Mouse (Mus musculus): ENCODE data around the gene Pou2f2. TPM values are rescaled to one million over a fixed set of nuclear protein-coding genes. Genes with fewer than 3 reads are reported as not detected.

Pou2f2 gene
- total RNA-seq (2015; ENCODE audit: low replicate concordance) (4.2 and 6.1 TPM in 2 replicates), total RNA-seq (2017; ENCODE audit: low replicate concordance) (1.6 and 2.7 TPM in 2 replicates)

GRCm38 (mm10) chr7:25179606-25180161 is at the start of gene Pou2f2:
Pou2f2 (minus strand) TSS chr7:25179726.
- ATAC-seq (replicated peaks; ENCODE audit: low FRiP score, poor library complexity, severe bottlenecking), result no peak

- ATAC-seq (replicated peaks; ENCODE audit: low FRiP score, poor library complexity, severe bottlenecking), result no peak
Measured at GRCm38 (mm10) chr7:25227523-25228300, 48.2 kb upstream of the Pou2f2 start.

- ATAC-seq (replicated peaks; ENCODE audit: low FRiP score, poor library complexity, severe bottlenecking), result 0 out of 2 replicates have a peak, but pooled peaks have one; percentile 6
Measured at GRCm38 (mm10) chr7:25222275-25222967, 42.9 kb upstream of the Pou2f2 start.

GRCm38 (mm10) chr7:25221102-25221883 is 41.8 kb upstream of the Pou2f2 start, which contains the start of gene Zfp526:
Zfp526 (plus strand) TSS chr7:25221425.
- ATAC-seq (replicated peaks; ENCODE audit: low FRiP score, poor library complexity, severe bottlenecking), result peak; percentile 75

GRCm38 (mm10) chr7:25220457-25221101 is 41.1 kb upstream of the Pou2f2 start, which contains the start of gene Dedd2:
Dedd2 (minus strand) TSS chr7:25220615.
- ATAC-seq (replicated peaks; ENCODE audit: low FRiP score, poor library complexity, severe bottlenecking), result peak; percentile 20

GRCm38 (mm10) chr7:25219756-25220456 is 40.4 kb upstream of the Pou2f2 start:
- peak; percentile 63 for ATAC-seq (replicated peaks; ENCODE audit: low FRiP score, poor library complexity, severe bottlenecking)

- ATAC-seq (replicated peaks; ENCODE audit: low FRiP score, poor library complexity, severe bottlenecking), result no peak
Measured at GRCm38 (mm10) chr7:25219416-25219750, 39.9 kb upstream of the Pou2f2 start.

- peak; percentile 45 for ATAC-seq (replicated peaks; ENCODE audit: low FRiP score, poor library complexity, severe bottlenecking)
Measured at GRCm38 (mm10) chr7:25218705-25219415, 39.3 kb upstream of the Pou2f2 start.

GRCm38 (mm10) chr7:25217653-25218395 is 38.3 kb upstream of the Pou2f2 start:
- ATAC-seq (replicated peaks; ENCODE audit: low FRiP score, poor library complexity, severe bottlenecking), result 0 out of 2 replicates have a peak, but pooled peaks have one; percentile 17

GRCm38 (mm10) chr7:25214172-25214571 is 34.6 kb upstream of the Pou2f2 start:
- no peak for ATAC-seq (replicated peaks; ENCODE audit: low FRiP score, poor library complexity, severe bottlenecking)

- ATAC-seq (replicated peaks; ENCODE audit: low FRiP score, poor library complexity, severe bottlenecking), result no peak
Measured at GRCm38 (mm10) chr7:25213099-25213498, 33.6 kb upstream of the Pou2f2 start.

- ATAC-seq (replicated peaks; ENCODE audit: low FRiP score, poor library complexity, severe bottlenecking), result no peak
Measured at GRCm38 (mm10) chr7:25210482-25210881, 31.0 kb upstream of the Pou2f2 start.

GRCm38 (mm10) chr7:25209161-25209622 is 29.7 kb upstream of the Pou2f2 start:
- peak; percentile 90 for ATAC-seq (replicated peaks; ENCODE audit: low FRiP score, poor library complexity, severe bottlenecking)

GRCm38 (mm10) chr7:25206094-25206830 is 26.7 kb upstream of the Pou2f2 start:
- no peak for ATAC-seq (replicated peaks; ENCODE audit: low FRiP score, poor library complexity, severe bottlenecking)

GRCm38 (mm10) chr7:25205355-25206093 is 26.0 kb upstream of the Pou2f2 start:
- no peak for ATAC-seq (replicated peaks; ENCODE audit: low FRiP score, poor library complexity, severe bottlenecking)

- no peak for ATAC-seq (replicated peaks; ENCODE audit: low FRiP score, poor library complexity, severe bottlenecking)
Measured at GRCm38 (mm10) chr7:25203624-25204023, 24.1 kb upstream of the Pou2f2 start.
